18 mouse cellular contexts compared by ENCODE assay signal in genomic region chr12:5162672-5163071, GRCm38 (mm10).
A peak's percentile ranks its signal among the peaks of the same experiment; 100 is the strongest.
DNase-seq lines count a peak whose midpoint lies in the region; ATAC-seq and TF ChIP-seq lines count a peak whose summit lies in the region.
"Had no signal": no experiment of that assay in that cellular context is flagged by ENCODE, and none has a peak within 500 bp of the region (broad histone marks: within the 10 kb centered on the region; RNA-seq: fewer than 3 reads in every experiment).

No protein-coding gene starts in this region.

- no peak for ATAC-seq in hindbrain, embryonic 15.5 days (ENCODE audit: low FRiP score, low read depth)
- ATAC-seq in hindbrain, embryonic 16.5 days, result no peak
- no peak for ATAC-seq in limb, embryonic 13.5 days (ENCODE audit: low FRiP score, low read depth)
- ATAC-seq in embryonic facial prominence, embryonic 14.5 days (ENCODE audit: low read depth), result no peak
- ATAC-seq: inflammation-experienced regulatory T-cells, adult 6 months had no signal

- peak overlapping the region; percentile 22; the same call in 1 of the 2 replicates for H3K27ac ChIP-seq in hindbrain, embryonic 15.5 days (replicated peaks)
- H3K27ac ChIP-seq in hindbrain, embryonic 16.5 days (ENCODE audit: low read depth, low read length), result no peak overlapping the region
- H3K27ac ChIP-seq in limb, embryonic 13.5 days, result 0 out of 2 replicates have a peak overlapping the region, but pooled peaks have one; percentile 15
- no peak overlapping the region for H3K27ac ChIP-seq in limb, embryonic 10.5 days
- 0 out of 2 replicates have a peak overlapping the region, but pooled peaks have one; percentile 7 for H3K27ac ChIP-seq in embryonic facial prominence, embryonic 14.5 days (replicated peaks; ENCODE audit: low read depth, low read length)
- peak overlapping the region; percentile 14; the same call in 1 of the 2 replicates for H3K27ac ChIP-seq in embryonic fibroblast, embryonic 13.5 days (ENCODE audit: insufficient read depth, low read length)
- H3K27ac ChIP-seq: kidney, embryonic 15.5 days; liver, embryonic 13.5 days; lung, embryonic 15.5 days had no signal

- H3K9me3 ChIP-seq in hindbrain, embryonic 15.5 days, result no peaks in the 10 kb centered on the region
- H3K9me3 ChIP-seq in hindbrain, embryonic 16.5 days (ENCODE audit: control insufficient read depth, low read length), result no peaks in the 10 kb centered on the region
- no peaks in the 10 kb centered on the region for H3K9me3 ChIP-seq in limb, embryonic 13.5 days
- H3K9me3 ChIP-seq in limb, embryonic 10.5 days (replicated peaks), result no peaks in the 10 kb centered on the region
- H3K9me3 ChIP-seq in embryonic facial prominence, embryonic 14.5 days (ENCODE audit: control insufficient read depth, low read length), result no peaks in the 10 kb centered on the region
- H3K9me3 ChIP-seq: kidney, embryonic 15.5 days; liver, embryonic 13.5 days; lung, embryonic 15.5 days had no signal

- H3K9ac ChIP-seq in hindbrain, embryonic 15.5 days, result no peak overlapping the region
- H3K9ac ChIP-seq in hindbrain, embryonic 16.5 days (ENCODE audit: low read depth, low read length), result no peak overlapping the region
- no peak overlapping the region for H3K9ac ChIP-seq in limb, embryonic 13.5 days
- no peak overlapping the region for H3K9ac ChIP-seq in embryonic facial prominence, embryonic 14.5 days (ENCODE audit: low read depth, low read length)
- H3K9ac ChIP-seq: kidney, embryonic 15.5 days; liver, embryonic 13.5 days; lung, embryonic 15.5 days had no signal

- H3K4me3 ChIP-seq in hindbrain, embryonic 15.5 days, result no peak overlapping the region
- no peak overlapping the region for H3K4me3 ChIP-seq in hindbrain, embryonic 16.5 days (ENCODE audit: low read length)
- no peak overlapping the region for H3K4me3 ChIP-seq in limb, embryonic 13.5 days
- H3K4me3 ChIP-seq in limb, embryonic 10.5 days, result no peak overlapping the region
- H3K4me3 ChIP-seq in embryonic facial prominence, embryonic 14.5 days (ENCODE audit: low read depth, low read length), result no peak overlapping the region
- no peak overlapping the region for H3K4me3 ChIP-seq in embryonic fibroblast, embryonic 13.5 days (ENCODE audit: insufficient read depth, low read length)
- H3K4me3 ChIP-seq: kidney, embryonic 15.5 days; liver, embryonic 13.5 days; lung, embryonic 15.5 days had no signal

- no peak for DNase-seq in limb, embryonic 10.5 days (ENCODE audit: low spot score)
- peak; percentile 36 for DNase-seq in embryonic facial prominence, embryonic 14.5 days (ENCODE audit: low spot score)
- no peak for DNase-seq in urinary bladder, postnatal 14 days (ENCODE audit: low spot score)
- no peak for DNase-seq in lung, adult 18-20 months
- DNase-seq: cerebellum, adult 2 months; cerebellum, postnatal 36 days; left cerebral cortex, postnatal 4 days; liver, embryonic 13.5 days; midbrain, embryonic 14.5 days; right cerebral cortex, postnatal 4 days; thymus, postnatal 36 days had no signal

- H3K27me3 ChIP-seq in hindbrain, embryonic 15.5 days, result no peaks in the 10 kb centered on the region
- H3K27me3 ChIP-seq in hindbrain, embryonic 16.5 days (replicated peaks; ENCODE audit: control insufficient read depth, insufficient read depth, low read length), result no peaks in the 10 kb centered on the region
- no peaks in the 10 kb centered on the region for H3K27me3 ChIP-seq in limb, embryonic 13.5 days
- H3K27me3 ChIP-seq in limb, embryonic 10.5 days (ENCODE audit: low read depth, poor library complexity, severe bottlenecking), result no peaks in the 10 kb centered on the region
- H3K27me3 ChIP-seq in embryonic facial prominence, embryonic 14.5 days (replicated peaks; ENCODE audit: control insufficient read depth, insufficient read depth, low read length), result no peaks in the 10 kb centered on the region
- H3K27me3 ChIP-seq: kidney, embryonic 15.5 days; liver, embryonic 13.5 days; lung, embryonic 15.5 days had no signal

- H3K4me1 ChIP-seq in hindbrain, embryonic 15.5 days (replicated peaks), result peaks cover 18% of the 10 kb centered on the region; the same call in 1 of the 2 replicates
- H3K4me1 ChIP-seq in hindbrain, embryonic 16.5 days (ENCODE audit: control insufficient read depth, insufficient read depth, low read depth, low read length), result peaks cover 2% of the 10 kb centered on the region; the same call in 1 of the 2 replicates
- H3K4me1 ChIP-seq in limb, embryonic 13.5 days, result peaks cover 20% of the 10 kb centered on the region
- H3K4me1 ChIP-seq in limb, embryonic 10.5 days, result peaks cover 33% of the 10 kb centered on the region
- no peaks in the 10 kb centered on the region for H3K4me1 ChIP-seq in embryonic facial prominence, embryonic 14.5 days (ENCODE audit: control insufficient read depth, insufficient read depth, low read length)
- H3K4me1 ChIP-seq in embryonic fibroblast, embryonic 13.5 days (ENCODE audit: control insufficient read depth, insufficient read depth, low read length), result no peaks in the 10 kb centered on the region
- H3K4me1 ChIP-seq: kidney, embryonic 15.5 days; liver, embryonic 13.5 days had no signal

- 89% methylated on average over 6 of the region's 6 CpGs for WGBS in hindbrain, embryonic 15.5 days
- WGBS in hindbrain, embryonic 16.5 days, result 82% methylated on average over 6 of the region's 6 CpGs
- 63% methylated on average over 6 of the region's 6 CpGs for WGBS in limb, embryonic 13.5 days
- WGBS in limb, embryonic 10.5 days, result 83% methylated on average over 6 of the region's 6 CpGs
- 59% methylated on average over 6 of the region's 6 CpGs for WGBS in embryonic facial prominence, embryonic 14.5 days

- TF ChIP-seq POLR2A in embryonic fibroblast, embryonic 13.5 days (IDR thresholded peaks at IDR 0.05; ENCODE audit: low read depth, low read length), result no peak

- no peak for TF ChIP-seq CTCF in embryonic fibroblast, embryonic 13.5 days (IDR thresholded peaks at IDR 0.05; ENCODE audit: borderline replicate concordance, insufficient read depth, low read length)

- no peaks in the 10 kb centered on the region for H3K36me3 ChIP-seq in hindbrain, embryonic 15.5 days
- H3K36me3 ChIP-seq in hindbrain, embryonic 16.5 days (ENCODE audit: control insufficient read depth, insufficient read depth, low read length), result no peaks in the 10 kb centered on the region
- no peaks in the 10 kb centered on the region for H3K36me3 ChIP-seq in limb, embryonic 13.5 days
- H3K36me3 ChIP-seq in limb, embryonic 10.5 days, result no peaks in the 10 kb centered on the region
- no peaks in the 10 kb centered on the region for H3K36me3 ChIP-seq in embryonic facial prominence, embryonic 14.5 days (ENCODE audit: control insufficient read depth, insufficient read depth, low read length)
- H3K36me3 ChIP-seq: kidney, embryonic 15.5 days; liver, embryonic 13.5 days; lung, embryonic 15.5 days had no signal

- no peak overlapping the region for H3K4me2 ChIP-seq in hindbrain, embryonic 15.5 days
- H3K4me2 ChIP-seq in hindbrain, embryonic 16.5 days (ENCODE audit: low read length), result no peak overlapping the region
- H3K4me2 ChIP-seq in limb, embryonic 13.5 days (replicated peaks), result no peak overlapping the region
- no peak overlapping the region for H3K4me2 ChIP-seq in embryonic facial prominence, embryonic 14.5 days (ENCODE audit: low read depth, low read length)
- H3K4me2 ChIP-seq: kidney, embryonic 15.5 days; liver, embryonic 13.5 days; lung, embryonic 15.5 days had no signal

Comparison
In these comparisons a context has a peak if more than half of its experiments do, and no peak if none do; other contexts are left out.
1. H3K27ac ChIP-seq: peak in hindbrain, embryonic 15.5 days (single experiment), limb, embryonic 13.5 days (single experiment), embryonic facial prominence, embryonic 14.5 days (single experiment) and embryonic fibroblast, embryonic 13.5 days (single experiment); none in hindbrain, embryonic 16.5 days (single experiment) and limb, embryonic 10.5 days (single experiment).